Mouse (Mus musculus) bone marrow, adult 2 months (tissue): ENCODE measurements around the gene Ncam2.

Experiments used
- CTCF ChIP-seq: fragments of 200-500 bp; IDR thresholded peaks from 2 replicates; pipeline ENCODE4 v1.5.1; 2011; ENCODE audit warnings: low read length, control low read depth; ENCODE audit not compliant: control insufficient read depth, insufficient read depth
- POLR2A ChIP-seq: fragments of 200-500 bp; IDR thresholded peaks from 2 replicates; pipeline ENCODE4 v1.6.1; 2011; ENCODE audit warnings: low read depth, mild to moderate bottlenecking, control low read depth, low read length, borderline replicate concordance; ENCODE audit not compliant: control insufficient read depth

DNA sequence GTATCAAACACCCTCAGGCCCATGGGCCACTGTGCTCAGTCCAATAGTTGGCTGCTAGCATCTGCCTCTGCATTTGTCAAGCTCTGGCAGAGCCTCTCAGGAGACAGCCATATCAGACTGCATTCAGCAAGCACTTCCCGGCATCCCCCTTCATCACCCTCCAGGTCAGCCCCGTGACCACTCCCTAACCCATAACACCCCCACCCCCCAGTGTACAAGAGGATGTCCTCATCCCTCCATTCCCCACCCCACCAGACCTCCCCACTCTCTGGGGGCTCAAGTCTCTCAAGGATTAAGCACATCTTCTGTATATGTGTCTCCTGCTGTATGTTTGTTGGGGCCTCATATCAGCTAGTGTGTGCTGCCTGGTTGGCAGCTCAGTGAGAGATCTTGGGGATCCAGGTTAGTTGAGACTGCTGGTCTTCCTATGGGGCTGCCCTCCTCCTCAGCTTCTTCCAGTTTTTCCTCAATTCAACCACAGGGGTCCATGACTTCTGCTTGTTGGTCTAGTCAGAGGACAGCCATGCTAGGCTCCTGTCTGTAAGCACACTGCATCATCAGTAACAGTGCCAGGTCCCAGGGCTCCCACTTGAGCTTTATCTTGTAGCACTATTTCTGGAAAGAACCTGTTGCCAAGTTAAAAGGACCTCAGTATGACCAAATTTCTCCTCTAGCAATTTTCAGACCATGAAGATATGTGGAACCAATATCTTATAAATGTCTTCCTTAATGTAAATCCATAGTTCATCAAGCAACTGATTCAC, 73.3 kb downstream of the Ncam2 start:
- TF ChIP-seq CTCF (no peak), POLR2A (no peak)
